ENCODE assay signal across 24 mouse cellular contexts in the genomic region with DNA sequence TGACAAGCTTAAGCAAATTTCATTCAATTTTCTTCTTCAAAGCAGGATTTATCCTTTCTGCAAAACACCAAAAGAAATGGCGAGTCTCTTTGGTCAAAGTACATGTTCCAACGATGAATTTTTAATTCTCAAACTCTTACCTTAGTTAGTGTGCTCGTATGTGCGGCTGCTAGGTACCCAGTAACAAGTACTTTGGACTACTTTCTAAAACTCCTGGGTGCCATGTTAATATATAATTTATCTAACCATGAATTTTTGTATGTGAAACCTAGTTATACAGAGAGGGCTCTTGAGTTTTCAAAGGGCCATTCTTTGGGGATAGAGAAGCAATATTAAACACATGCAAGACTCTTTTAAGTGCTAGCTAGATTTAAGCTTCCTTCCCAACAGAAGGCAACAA. TPM values are rescaled to one million over a fixed set of nuclear protein-coding genes. Genes with fewer than 3 reads are reported as not detected.
DNase-seq lines count a peak whose midpoint lies in the region; ATAC-seq and TF ChIP-seq lines count a peak whose summit lies in the region.
"Had no signal": no experiment of that assay in that cellular context is flagged by ENCODE, and none has a peak within 500 bp of the region (broad histone marks: within the 10 kb centered on the region; RNA-seq: fewer than 3 reads in every experiment).

No protein-coding gene starts in this region.

- no peak for TF ChIP-seq CTCF in gastrocnemius, adult 2 months (IDR thresholded peaks at IDR 0.05)
- TF ChIP-seq CTCF in kidney, adult 2 months (conservative IDR thresholded peaks at IDR 0.05; ENCODE audit: insufficient read depth, insufficient read length, low read depth, low read length) = no peak

- H3K4me3 ChIP-seq in gastrocnemius, adult 2 months = no peak overlapping the region; the same call in 1 of the 2 replicates
- no peak overlapping the region for H3K4me3 ChIP-seq in kidney, adult 2 months (ENCODE audit: insufficient read depth, low read depth, low read length)
- peak overlapping the region; percentile 9; the same call in 1 of the 2 replicates for H3K4me3 ChIP-seq in kidney, embryonic 16.5 days (ENCODE audit: low read length)
- H3K4me3 ChIP-seq: embryonic facial prominence, embryonic 12.5 days; erythroblast, embryonic 14.5 days; forebrain, embryonic 12.5 days; forebrain, embryonic 15.5 days; hindbrain, embryonic 10.5 days; hindbrain, embryonic 13.5 days had no signal

- intact Hi-C loops in gastrocnemius, adult 2 months (cut with DNase I) = no loop called here
- intact Hi-C loops in gastrocnemius, postnatal 36 days (cut with DNase I) = no loop called here

- no peaks in the 10 kb centered on the region for H3K27me3 ChIP-seq in kidney, adult 2 months (replicated peaks; ENCODE audit: control insufficient read depth, insufficient read depth, low read length)
- H3K27me3 ChIP-seq in kidney, embryonic 16.5 days (ENCODE audit: insufficient read depth, low read length) = no peaks in the 10 kb centered on the region
- H3K27me3 ChIP-seq: CH12.LX; embryonic facial prominence, embryonic 12.5 days; forebrain, embryonic 12.5 days; forebrain, embryonic 15.5 days; Patski had no signal

- H3K27ac ChIP-seq in gastrocnemius, adult 2 months = peak overlapping the region; percentile 97; the same call in 1 of the 2 replicates
- peak overlapping the region; percentile 67; the same call in 1 of the 2 replicates for H3K27ac ChIP-seq in kidney, adult 2 months (ENCODE audit: insufficient read depth, low read depth, low read length)
- H3K27ac ChIP-seq in kidney, embryonic 16.5 days (ENCODE audit: low read length) = no peak overlapping the region
- H3K27ac ChIP-seq: embryonic facial prominence, embryonic 12.5 days; forebrain, embryonic 12.5 days; forebrain, embryonic 15.5 days; hindbrain, embryonic 10.5 days; hindbrain, embryonic 13.5 days had no signal

- H3K4me1 ChIP-seq in kidney, adult 2 months (ENCODE audit: control insufficient read depth, insufficient read depth, low read length) = peaks cover 22% of the 10 kb centered on the region; the same call in 1 of the 2 replicates
- H3K4me1 ChIP-seq in kidney, embryonic 16.5 days (ENCODE audit: insufficient read depth, low read length) = peaks cover 5% of the 10 kb centered on the region
- H3K4me1 ChIP-seq: embryonic facial prominence, embryonic 12.5 days had no signal

- H3K9ac ChIP-seq in kidney, embryonic 16.5 days (replicated peaks; ENCODE audit: low read length) = no peak overlapping the region
- H3K9ac ChIP-seq: embryonic facial prominence, embryonic 12.5 days; forebrain, embryonic 12.5 days; forebrain, embryonic 15.5 days; hindbrain, embryonic 13.5 days had no signal

- 74% methylated on average over 4 of the region's 4 CpGs for WGBS in kidney, adult 2 months
- 94% methylated on average over 4 of the region's 4 CpGs for WGBS in kidney, embryonic 16.5 days

- H3K4me2 ChIP-seq in kidney, embryonic 16.5 days (replicated peaks; ENCODE audit: low read depth, low read length) = 0 out of 2 replicates have a peak overlapping the region, but pooled peaks have one; percentile 20
- H3K4me2 ChIP-seq: embryonic facial prominence, embryonic 12.5 days; forebrain, embryonic 12.5 days; forebrain, embryonic 15.5 days; heart, embryonic 11.5 days; hindbrain, embryonic 13.5 days had no signal

- ATAC-seq in kidney, embryonic 16.5 days (ENCODE audit: low FRiP score, low TSS enrichment) = no peak
- ATAC-seq: forebrain, embryonic 15.5 days; hindbrain, embryonic 16.5 days; Patski had no signal

- TF ChIP-seq POLR2A in kidney, adult 2 months (IDR thresholded peaks at IDR 0.05; ENCODE audit: low read depth, low read length) = no peak

- no peak for DNase-seq in gastrocnemius, adult 2 months
- no peak for DNase-seq in gastrocnemius, postnatal 36 days
- peak; percentile 65 for DNase-seq in kidney, adult 2 months
- no peak for DNase-seq in kidney, postnatal 14 days
- DNase-seq in kidney, adult 11 months = no peak
- DNase-seq: adrenal gland, postnatal 10 days; adrenal gland, postnatal 36 days; B cell, adult 2 months; cerebellum, adult 18-20 months; cerebellum, adult 9-10 months; cerebellum, postnatal 14 days; gastrocnemius, postnatal 10 days had no signal

- H3K9me3 ChIP-seq in kidney, embryonic 16.5 days (ENCODE audit: low read length) = no peaks in the 10 kb centered on the region
- H3K9me3 ChIP-seq: embryonic facial prominence, embryonic 12.5 days; forebrain, embryonic 12.5 days; forebrain, embryonic 15.5 days; hindbrain, embryonic 10.5 days; hindbrain, embryonic 13.5 days had no signal

- H3K36me3 ChIP-seq in kidney, adult 2 months (ENCODE audit: control insufficient read depth, insufficient read depth, low read length) = peaks cover 9% of the 10 kb centered on the region; the same call in 1 of the 2 replicates
- peaks cover 57% of the 10 kb centered on the region for H3K36me3 ChIP-seq in kidney, embryonic 16.5 days (ENCODE audit: insufficient read depth, low read length)
- H3K36me3 ChIP-seq: G1E had no signal

RNA-seq across cellular contexts. Expression of a gene that starts 5.8 kb away (rescaled TPM):
- 10 to 100 TPM; 17.3 to 24.4 TPM for total RNA-seq in gastrocnemius, adult 2 months (2021)
- 10 to 100 TPM; 36.7 to 49.6 TPM for total RNA-seq in gastrocnemius, postnatal 36 days (2021)
- polyA plus RNA-seq in kidney, adult 2 months (2012; rRNA removed) = 29.3 and 37.6 TPM in 2 replicates
- 116 and 125 TPM in 2 replicates for polyA plus RNA-seq in kidney, embryonic 16.5 days (2015; fragmentation: Nextera tagmentation; extraction: Ambion mirVana)
- total RNA-seq: CH12.LX had no signal
- polyA plus RNA-seq: erythroblast, embryonic 14.5 days; G1E had no signal
